Mouse (Mus musculus) CH12.LX (cell line): ENCODE data around the gene Rybp.

Source experiments
- BHLHE40 ChIP-seq: IDR thresholded peaks from 2 replicates; pipeline ENCODE4 v1.6.1; 2011; ENCODE audit warnings: mild to moderate bottlenecking, low read depth, low read length, improper control_type of control experiment
- CHD2 ChIP-seq: IDR thresholded peaks from 2 replicates; pipeline ENCODE4 v1.6.1; 2011; ENCODE audit warnings: low read length, improper control_type of control experiment
- CTCF ChIP-seq, 2 experiments: IDR thresholded peaks in 1 of 2; conservative IDR thresholded peaks in 1 of 2; 2 replicates each; pipeline ENCODE4 v1.5.1; 2011 to 2012; ENCODE audit warnings: low read depth in 2 of 2, low read length in 2 of 2, improper control_type of control experiment in 1 of 2, inconsistent platforms in 1 of 2, mild to moderate bottlenecking in 1 of 2, moderate library complexity in 1 of 2
- EP300 ChIP-seq: IDR thresholded peaks from 2 replicates; pipeline ENCODE4 v1.6.1; 2011; ENCODE audit warnings: low read length, improper control_type of control experiment
- GABPA ChIP-seq: IDR thresholded peaks from 2 replicates; pipeline ENCODE4 v1.6.1; 2012; ENCODE audit warnings: low read depth, low read length, improper control_type of control experiment, inconsistent platforms; ENCODE audit not compliant: insufficient replicate concordance
- MAFK ChIP-seq: IDR thresholded peaks from 2 replicates; pipeline ENCODE4 v1.6.1; 2011; ENCODE audit warnings: low read length, improper control_type of control experiment; ENCODE audit not compliant: insufficient replicate concordance
- MAX ChIP-seq: IDR thresholded peaks from 2 replicates; pipeline ENCODE4 v1.6.1; 2011; ENCODE audit warnings: low read length, improper control_type of control experiment
- NELFE ChIP-seq: IDR thresholded peaks from 2 replicates; pipeline ENCODE4 v1.6.1; 2011; ENCODE audit warnings: low read depth, low read length, improper control_type of control experiment
- POLR2A ChIP-seq: IDR thresholded peaks from 2 replicates; pipeline ENCODE4 v1.6.1; 2011; ENCODE audit warnings: low read depth, mild to moderate bottlenecking, improper control_type of control experiment, low read length
- POLR2AphosphoS2 ChIP-seq: IDR thresholded peaks from 2 replicates; pipeline ENCODE4 v1.6.1; 2011; ENCODE audit warnings: low read depth, low read length, improper control_type of control experiment
- RAD21 ChIP-seq: IDR thresholded peaks from 2 replicates; pipeline ENCODE4 v1.6.1; 2011; ENCODE audit warnings: low read depth, mild to moderate bottlenecking, low read length, improper control_type of control experiment, moderate library complexity
- TBP ChIP-seq: conservative IDR thresholded peaks from 2 replicates; pipeline ENCODE4 v1.6.1; 2011; ENCODE audit warnings: low read depth, low read length, improper control_type of control experiment
- USF1 ChIP-seq: IDR thresholded peaks from 2 replicates; pipeline ENCODE4 v1.6.1; 2014; ENCODE audit warnings: low read depth, mild to moderate bottlenecking, inconsistent platforms, low read length, improper control_type of control experiment
- USF2 ChIP-seq: conservative IDR thresholded peaks from 2 replicates; pipeline ENCODE4 v1.6.1; 2011; ENCODE audit warnings: low read depth, low read length, improper control_type of control experiment

GRCm38 (mm10) chr6:100219971-100220370 is 67.3 kb downstream of the Rybp start:
- TF ChIP-seq EP300: no peak
- no peak for TF ChIP-seq MAX
- no peak for TF ChIP-seq POLR2AphosphoS2
- no peak for TF ChIP-seq POLR2A
- no peak for TF ChIP-seq GABPA
- no peak for TF ChIP-seq RAD21
- no peak for TF ChIP-seq MAFK
- no peak for TF ChIP-seq NELFE
- TF ChIP-seq USF2: no peak
- no peak for TF ChIP-seq CTCF (conservative IDR thresholded peaks at IDR 0.05 in 1 of 2, IDR thresholded peaks at IDR 0.05 in 1 of 2; ENCODE audit: low read depth in 2 of 2, low read length in 2 of 2)
- no peak for TF ChIP-seq TBP
- no peak for TF ChIP-seq USF1
- TF ChIP-seq CHD2: no peak
- no peak for TF ChIP-seq BHLHE40
